Comparison of ENCODE assay signal across 23 mouse cellular contexts in genomic region chr15:80325756-80326155, GRCm38 (mm10). TPM values are rescaled to one million over a fixed set of nuclear protein-coding genes. Genes with fewer than 3 reads are reported as not detected.
"Had no signal": no experiment of that assay in that cellular context is flagged by ENCODE, and none has a peak within 500 bp of the region (broad histone marks: within the 10 kb centered on the region; RNA-seq: fewer than 3 reads in every experiment).

No protein-coding gene starts in this region.

- H3K36me3 ChIP-seq: lung, embryonic 15.5 days; midbrain, embryonic 10.5 days; midbrain, embryonic 13.5 days; neural tube, embryonic 13.5 days had no signal

- H3K9ac ChIP-seq: liver, embryonic 14.5 days; liver, postnatal 0 days; lung, embryonic 15.5 days; midbrain, embryonic 13.5 days; neural tube, embryonic 13.5 days had no signal

- H3K4me1 ChIP-seq: lung, embryonic 15.5 days had no signal

- H3K27me3 ChIP-seq: lung, embryonic 15.5 days; midbrain, embryonic 13.5 days had no signal

- DNase-seq: kidney, adult 2 months; kidney, postnatal 36 days; layer of hippocampus, postnatal 36 days; liver, postnatal 0 days; lung, postnatal 14 days; right cerebral cortex, postnatal 25 days; thymus, adult 18-20 months; thymus, postnatal 36 days had no signal

- H3K9me3 ChIP-seq: lung, embryonic 15.5 days; megakaryocyte, embryonic 14.5 days; midbrain, embryonic 10.5 days; midbrain, embryonic 13.5 days; neural tube, embryonic 13.5 days had no signal

- H3K4me2 ChIP-seq: lung, embryonic 15.5 days; midbrain, embryonic 13.5 days; neural tube, embryonic 13.5 days had no signal

- ATAC-seq: intestine, postnatal 0 days; liver, postnatal 0 days; midbrain, embryonic 13.5 days; midbrain, embryonic 16.5 days had no signal

- H3K4me3 ChIP-seq: left cerebral cortex, adult 2 months; lung, embryonic 15.5 days; megakaryocyte, embryonic 14.5 days; midbrain, embryonic 10.5 days; midbrain, embryonic 13.5 days; myocyte; neural tube, embryonic 13.5 days had no signal

- H3K27ac ChIP-seq: kidney, postnatal 0 days; left cerebral cortex, adult 2 months; liver, embryonic 14.5 days; lung, embryonic 15.5 days; midbrain, embryonic 10.5 days; midbrain, embryonic 13.5 days; neural tube, embryonic 13.5 days had no signal

RNA-seq across cellular contexts. Expression of gene Cacna1i, which starts 38.7 kb away (rescaled TPM):
- polyA plus RNA-seq: intestine, embryonic 14.5 days; kidney, embryonic 14.5 days; kidney, postnatal 0 days; limb, embryonic 11.5 days; liver, postnatal 0 days; lung, embryonic 15.5 days; stomach, embryonic 16.5 days had no signal
